Mouse (Mus musculus) intestine, postnatal 0 days (tissue): ENCODE results near the gene 1700001L19Rik. TPM values are rescaled to one million over a fixed set of nuclear protein-coding genes. Genes with fewer than 3 reads are reported as not detected.
"Not testable (repeated sequence)": the region's sequence is repeated elsewhere in the genome, so short reads cannot be mapped to it uniquely, and the experiment has no call there.

Source experiments
- ATAC-seq: fragments of 200-750 bp; cut with Nextera tagmentation; 2 replicates; pipeline ENCODE4 v1.8.0; 2017; ENCODE audit warnings: mild to moderate bottlenecking, moderate TSS enrichment, moderate library complexity
- H3K27ac ChIP-seq: fragments of 300-500 bp; sonication (generic); 2 replicates; pipeline ENCODE4 v1.5.1; 2014; ENCODE audit warnings: mild to moderate bottlenecking, low read depth, low read length, moderate library complexity
- H3K27me3 ChIP-seq: fragments of 300-500 bp; sonication (generic); replicated peaks from 2 replicates; pipeline ENCODE4 v1.6.1; 2014; ENCODE audit warnings: low read length, mixed read lengths; ENCODE audit not compliant: control insufficient read depth, insufficient read depth
- H3K36me3 ChIP-seq: fragments of 300-500 bp; sonication (generic); 2 replicates; pipeline ENCODE4 v1.6.1; 2014; ENCODE audit warnings: mild to moderate bottlenecking, moderate library complexity; ENCODE audit not compliant: control insufficient read depth, insufficient read depth
- H3K4me1 ChIP-seq: fragments of 300-500 bp; sonication (generic); replicated peaks from 2 replicates; pipeline ENCODE4 v1.6.1; 2014; ENCODE audit warnings: antibody characterized with exemption, low read length, mixed read lengths; ENCODE audit not compliant: control insufficient read depth, insufficient read depth
- H3K4me2 ChIP-seq: fragments of 300-500 bp; sonication (generic); replicated peaks from 2 replicates; pipeline ENCODE4 v1.6.1; 2014; ENCODE audit warnings: low read depth, mild to moderate bottlenecking, moderate library complexity
- H3K4me3 ChIP-seq: fragments of 300-500 bp; sonication (generic); 2 replicates; pipeline ENCODE4 v1.5.1; 2014; ENCODE audit warnings: low read depth, low read length
- H3K9ac ChIP-seq: fragments of 300-500 bp; sonication (generic); 2 replicates; pipeline ENCODE4 v1.6.1; 2014; ENCODE audit warnings: mild to moderate bottlenecking, low read depth, low read length
- H3K9me3 ChIP-seq: fragments of 300-500 bp; sonication (generic); 2 replicates; pipeline ENCODE4 v1.6.1; 2016; ENCODE audit warnings: mixed run types; ENCODE audit not compliant: control insufficient read depth
- CTCF ChIP-seq: sonication (generic); IDR thresholded peaks from 2 replicates; pipeline ENCODE4 v1.5.1; 2016; ENCODE audit warnings: low read depth, mild to moderate bottlenecking, control low read depth, antibody characterized with exemption, moderate library complexity
- WGBS: fragments of 180-500 bp; shearing (Covaris S2); extraction: QIAGEN DNeasy Blood & Tissue Kit; methylation state at CpG from one replicate; pipeline ENCODE4 v1.1.7; 2014; 5-methylcytosine and 5-hydroxymethylcytosine counted together
- polyA plus RNA-seq: library from polyadenylated mRNA; unstranded; fragments of >200 nt; fragmentation: Nextera tagmentation; extraction: Ambion mirVana; gene quantifications from 2 replicates; pipeline ENCODE4 v1.2.1, GENCODE M21; 2015

Gene 1700001L19Rik
- polyA plus RNA-seq: 0.07 TPM in 1 of 2 replicates, not detected in the other

DNA sequence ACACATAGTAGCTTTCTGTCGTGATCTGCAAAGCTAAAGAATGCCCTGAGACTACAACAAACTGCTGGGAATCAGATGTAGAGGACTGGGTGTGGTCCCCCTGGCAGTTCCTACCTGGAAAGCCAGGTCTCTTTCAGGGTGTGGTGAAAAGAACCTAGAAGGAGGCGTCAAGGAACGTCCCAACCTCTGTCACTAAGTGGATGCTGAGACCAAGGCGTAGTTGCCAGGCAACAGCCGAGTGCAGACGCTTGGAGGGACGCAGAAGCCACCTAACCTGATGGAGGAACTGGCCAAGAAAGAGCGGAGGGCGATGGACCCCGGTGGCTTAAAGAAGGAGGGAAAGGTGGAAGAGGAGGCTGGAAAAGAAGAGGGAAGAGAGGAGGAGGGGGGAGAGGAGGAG is at the start of gene 1700001L19Rik:
Gene 1700001L19Rik, plus strand, starts transcription at position 223 of the 400 bp plus-strand sequence.
- Histone ChIP-seq H3K4me1 (no peaks in the 10 kb centered on the region), H3K4me3 (no peak within 1 kb of the TSS), H3K36me3 (peaks cover 11% of the 10 kb centered on the region; the same call in 1 of the 2 replicates), H3K4me2 (peak within 1 kb of the TSS; percentile 57), H3K27ac (no peak within 1 kb of the TSS), H3K27me3 (no peaks in the 10 kb centered on the region), H3K9me3 (no peaks in the 10 kb centered on the region), H3K9ac (no peak within 1 kb of the TSS)
- TF ChIP-seq CTCF: no peak
- no peak for ATAC-seq
- 12% methylated on average over 10 of the region's 10 CpGs for WGBS

DNA sequence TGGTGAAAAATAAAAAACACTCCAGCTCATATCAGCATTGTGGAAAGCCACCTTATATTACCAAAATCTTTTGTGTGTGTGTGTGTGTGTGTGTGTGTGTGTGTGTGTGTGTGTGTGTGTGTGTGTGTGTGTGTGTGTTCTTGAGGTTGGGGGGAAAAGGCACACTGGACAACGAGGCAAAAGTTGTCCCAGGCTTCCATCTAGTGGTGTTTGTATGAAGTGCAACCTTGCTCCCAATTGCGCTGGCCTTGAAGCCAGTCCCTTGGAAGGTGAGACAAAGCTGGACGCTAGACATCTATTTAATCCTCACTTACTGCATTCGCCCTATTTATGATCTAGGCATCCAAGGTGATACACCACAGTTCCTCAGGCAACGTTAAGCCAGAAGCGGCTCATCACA is 43.8 kb upstream of the 1700001L19Rik start:
- H3K27ac ChIP-seq, H3K4me2 ChIP-seq, ATAC-seq, H3K36me3 ChIP-seq, H3K4me1 ChIP-seq, H3K9ac ChIP-seq, H3K9me3 ChIP-seq, H3K27me3 ChIP-seq, H3K4me3 ChIP-seq: not testable (repeated sequence)
- 25% methylated on average over 4 of the region's 6 CpGs for WGBS
- peak; percentile 61 for TF ChIP-seq CTCF

DNA sequence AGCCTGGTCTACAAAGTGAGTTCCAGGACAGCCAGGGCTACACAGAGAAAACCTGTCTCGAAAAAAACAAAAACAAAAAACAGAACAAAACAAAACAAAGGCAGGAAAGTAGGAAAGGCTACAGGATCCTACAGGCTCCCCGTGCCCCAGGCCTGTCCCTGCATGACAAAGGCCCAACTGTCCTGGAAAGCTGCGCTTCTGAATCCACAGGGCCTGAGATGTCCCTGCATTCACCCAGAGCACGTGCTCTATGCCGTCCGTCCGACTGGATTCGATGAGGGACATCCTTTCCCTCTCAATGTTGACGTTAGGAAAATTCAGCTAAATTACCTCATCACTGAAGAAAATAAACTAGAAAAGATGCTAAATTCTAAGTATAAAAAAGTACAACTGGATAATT is 29.1 kb upstream of the 1700001L19Rik start:
- no peak for ATAC-seq
- Histone ChIP-seq H3K4me1 (no peaks in the 10 kb centered on the region), H3K9ac (no peak overlapping the region), H3K27me3 (no peaks in the 10 kb centered on the region), H3K4me2 (no peak overlapping the region), H3K36me3 (peaks cover 51% of the 10 kb centered on the region), H3K9me3 (no peaks in the 10 kb centered on the region), H3K27ac (no peak overlapping the region), H3K4me3 (no peak overlapping the region)
- no peak for TF ChIP-seq CTCF
- 92% methylated on average over 9 of the region's 9 CpGs for WGBS

- no peak overlapping the region for H3K9ac ChIP-seq
- ATAC-seq: no peak
- H3K36me3 ChIP-seq: peaks cover 47% of the 10 kb centered on the region
- WGBS: 90% methylated on average over 11 of the region's 11 CpGs
- no peaks in the 10 kb centered on the region for H3K4me1 ChIP-seq
- no peaks in the 10 kb centered on the region for H3K27me3 ChIP-seq
- no peak for TF ChIP-seq CTCF
- no peak overlapping the region for H3K4me2 ChIP-seq
- H3K9me3 ChIP-seq: no peaks in the 10 kb centered on the region
- no peak overlapping the region for H3K4me3 ChIP-seq
- no peak overlapping the region for H3K27ac ChIP-seq
Observed at GRCm38 (mm10) chr13:68568548-68568947, 28.7 kb upstream of the 1700001L19Rik start.

DNA sequence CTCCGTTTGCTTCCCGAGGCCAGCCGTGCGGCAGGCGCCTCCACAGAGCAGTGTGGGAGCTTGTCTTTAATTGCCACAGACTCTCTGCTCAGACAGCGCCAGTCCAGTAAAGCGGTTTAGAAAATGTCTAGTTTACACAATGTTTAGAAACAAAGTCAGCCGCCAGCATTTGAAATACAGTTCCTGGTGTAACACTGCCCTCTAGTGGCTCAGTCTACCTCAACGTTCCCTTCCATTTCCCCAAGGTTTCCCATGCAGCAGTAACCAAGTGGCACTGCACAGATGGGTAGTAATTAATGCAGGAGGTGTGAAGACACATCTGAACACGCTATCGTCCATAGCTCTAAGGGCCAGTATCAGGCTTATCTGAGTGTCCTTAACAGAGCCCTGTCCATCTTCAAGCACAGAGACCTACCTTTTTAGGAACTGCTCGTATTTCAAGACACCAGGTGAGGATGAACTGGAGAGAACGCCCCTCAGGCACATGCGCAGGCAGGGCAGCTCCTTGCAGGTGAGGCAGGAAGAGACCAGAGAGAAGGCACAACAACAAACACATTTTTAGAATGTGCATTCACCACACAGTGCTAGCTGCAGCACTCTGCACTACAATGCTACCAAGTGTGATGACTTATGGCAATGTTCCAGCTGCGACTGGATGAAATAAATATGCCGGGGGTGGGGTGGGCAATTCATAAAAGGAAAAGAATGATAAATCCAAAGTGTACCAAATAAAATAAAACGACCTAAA is 27.5 kb upstream of the 1700001L19Rik start:
- Histone ChIP-seq H3K4me1 (no peaks in the 10 kb centered on the region), H3K9ac (no peak overlapping the region), H3K27me3 (no peaks in the 10 kb centered on the region), H3K9me3 (no peaks in the 10 kb centered on the region), H3K27ac (no peak overlapping the region), H3K4me2 (no peak overlapping the region), H3K4me3 (no peak overlapping the region), H3K36me3 (peaks cover 37% of the 10 kb centered on the region)
- ATAC-seq: 0 out of 2 replicates have a peak, but pooled peaks have one; percentile 31
- peak; percentile 91 for TF ChIP-seq CTCF
- WGBS: 57% methylated on average over 17 of the region's 17 CpGs

GRCm38 (mm10) chr13:68572247-68572646 is 25.0 kb upstream of the 1700001L19Rik start:
- 82% methylated on average over 19 of the region's 19 CpGs for WGBS
- Histone ChIP-seq H3K4me1 (no peaks in the 10 kb centered on the region), H3K36me3 (peaks cover 25% of the 10 kb centered on the region), H3K4me2 (no peak overlapping the region), H3K9ac (no peak overlapping the region), H3K4me3 (no peak overlapping the region), H3K27ac (peak overlapping the region; percentile 46; the same call in 1 of the 2 replicates), H3K27me3 (no peaks in the 10 kb centered on the region), H3K9me3 (no peaks in the 10 kb centered on the region)
- no peak for TF ChIP-seq CTCF
- no peak for ATAC-seq
